Mouse (Mus musculus) lung, adult 2 months (tissue): ENCODE measurements around the gene Slc22a3.

ENCODE experiments used
- CTCF ChIP-seq: fragments of 200-500 bp; IDR thresholded peaks from 2 replicates; pipeline ENCODE4 v1.5.1; 2011; ENCODE audit warnings: mild to moderate bottlenecking, low read length, control low read depth; ENCODE audit not compliant: insufficient read depth
- POLR2A ChIP-seq: fragments of 200-500 bp; IDR thresholded peaks from 2 replicates; pipeline ENCODE4 v1.6.1; 2011; ENCODE audit warnings: low read depth, mild to moderate bottlenecking, control low read depth, low read length, borderline replicate concordance; ENCODE audit errors: extremely low read depth

- TF ChIP-seq POLR2A: no peak
- no peak for TF ChIP-seq CTCF
Observed at GRCm38 (mm10) chr17:12444561-12444960, 62.9 kb downstream of the Slc22a3 start.
